Mouse (Mus musculus) limb, embryonic 12.5 days (tissue): ENCODE data around the gene Acp7. TPM values are rescaled to one million over a fixed set of nuclear protein-coding genes. Genes with fewer than 3 reads are reported as not detected.
"Not testable (repeated sequence)": the region's sequence is repeated elsewhere in the genome, so short reads cannot be mapped to it uniquely, and the experiment has no call there.

Source experiments
- ATAC-seq: fragments of 200-750 bp; cut with Nextera tagmentation; 2 replicates; pipeline ENCODE4 v1.8.0; 2017; ENCODE audit warnings: low read depth, moderate TSS enrichment; ENCODE audit not compliant: insufficient number of reproducible peaks, insufficient read depth, low FRiP score, low TSS enrichment
- H3K27ac ChIP-seq: fragments of 300-500 bp; sonication (generic); 2 replicates; pipeline ENCODE4 v1.5.1; 2016; ENCODE audit warnings: mild to moderate bottlenecking, moderate library complexity
- H3K27me3 ChIP-seq: fragments of 300-500 bp; sonication (generic); 2 replicates; pipeline ENCODE4 v1.6.1; 2016; ENCODE audit warnings: mild to moderate bottlenecking, moderate library complexity
- H3K36me3 ChIP-seq: fragments of 300-500 bp; sonication (generic); 2 replicates; pipeline ENCODE4 v1.6.1; 2016; ENCODE audit warnings: mild to moderate bottlenecking, moderate library complexity
- H3K4me1 ChIP-seq: fragments of 300-500 bp; sonication (generic); replicated peaks from 2 replicates; pipeline ENCODE4 v1.6.1; 2016
- H3K4me2 ChIP-seq: fragments of 300-500 bp; sonication (generic); 2 replicates; pipeline ENCODE4 v1.6.1; 2016; ENCODE audit warnings: mild to moderate bottlenecking, moderate library complexity
- H3K4me3 ChIP-seq: fragments of 300-500 bp; sonication (generic); replicated peaks from 2 replicates; pipeline ENCODE4 v1.5.1; 2016; ENCODE audit warnings: mild to moderate bottlenecking
- H3K9ac ChIP-seq: fragments of 300-500 bp; sonication (generic); replicated peaks from 2 replicates; pipeline ENCODE4 v1.6.1; 2016; ENCODE audit warnings: mild to moderate bottlenecking, moderate library complexity
- H3K9me3 ChIP-seq: fragments of 300-500 bp; sonication (generic); 2 replicates; pipeline ENCODE4 v1.6.1; 2016; ENCODE audit warnings: mild to moderate bottlenecking, moderate library complexity
- WGBS: fragments of 180-500 bp; shearing (Covaris S2); methylation state at CpG from one replicate; pipeline ENCODE4 v1.1.7; 2016; 5-methylcytosine and 5-hydroxymethylcytosine counted together
- polyA plus RNA-seq: library from polyadenylated mRNA; unstranded; fragments of >200 nt; fragmentation: Nextera tagmentation; extraction: Ambion mirVana; gene quantifications from 2 replicates; pipeline ENCODE4 v1.2.1, GENCODE M21; 2016

The Acp7 gene
- not detected in 2 replicates for polyA plus RNA-seq

GRCm38 (mm10) chr7:28631073-28631472 is at the start of gene Acp7:
Gene Acp7, minus strand, starts transcription at chr7:28631332.
- Histone ChIP-seq H3K27me3 (peaks cover 57% of the 10 kb centered on the region), H3K27ac (no peak within 1 kb of the TSS), H3K4me2 (peak within 1 kb of the TSS; percentile 49), H3K4me3 (peak within 1 kb of the TSS; percentile 29), H3K4me1 (peaks cover 10% of the 10 kb centered on the region), H3K9me3 (no peaks in the 10 kb centered on the region), H3K9ac (peak within 1 kb of the TSS; percentile 28; the same call in 1 of the 2 replicates), H3K36me3 (no peaks in the 10 kb centered on the region)
- 0 out of 2 replicates have a peak, but pooled peaks have one; percentile 37 for ATAC-seq
- 24% methylated on average over 10 of the region's 10 CpGs for WGBS

GRCm38 (mm10) chr7:28677624-28678023 is 46.5 kb upstream of the Acp7 start:
- WGBS, result 89% methylated on average over 8 of the region's 8 CpGs
- no peaks in the 10 kb centered on the region for H3K9me3 ChIP-seq
- no peaks in the 10 kb centered on the region for H3K27me3 ChIP-seq
- H3K9ac ChIP-seq, result no peak overlapping the region
- no peak overlapping the region for H3K4me3 ChIP-seq
- no peak for ATAC-seq
- H3K36me3 ChIP-seq, result no peaks in the 10 kb centered on the region
- no peak overlapping the region for H3K27ac ChIP-seq
- H3K4me2 ChIP-seq, result no peak overlapping the region
- no peaks in the 10 kb centered on the region for H3K4me1 ChIP-seq

DNA sequence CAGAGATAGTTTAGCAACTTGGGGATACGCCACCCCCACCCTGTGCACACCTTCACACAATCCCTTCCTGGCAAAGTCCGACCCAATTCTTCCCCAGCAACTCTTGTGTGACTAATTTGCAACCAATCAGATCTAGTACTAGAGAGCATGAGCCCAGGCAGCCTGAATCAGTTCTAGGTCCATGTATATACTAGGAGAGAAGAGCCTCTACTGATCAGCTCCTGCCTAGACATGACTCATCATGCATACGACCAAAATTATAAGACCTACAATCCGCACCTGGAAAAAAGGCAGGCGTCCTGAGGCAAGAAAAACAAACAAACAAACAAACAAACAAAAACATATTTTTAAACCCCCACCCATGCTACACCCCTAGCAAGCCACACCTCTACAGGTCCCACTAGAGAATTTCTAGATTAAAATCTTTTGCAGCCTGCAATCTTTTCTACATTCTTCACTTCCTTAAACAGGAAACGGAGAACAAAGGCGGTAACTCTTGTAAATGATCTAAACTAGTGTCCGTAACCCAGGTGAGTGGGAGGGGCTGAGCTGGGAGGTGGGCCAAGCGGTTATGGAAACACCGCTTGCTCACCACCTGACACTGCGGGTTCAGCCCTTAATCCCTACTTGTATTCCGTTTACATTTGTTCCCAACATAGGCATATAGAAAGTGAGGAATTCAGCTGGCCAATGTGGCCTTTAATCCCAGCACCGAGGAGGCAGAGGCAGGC is 45.8 kb upstream of the Acp7 start:
- no peaks in the 10 kb centered on the region for H3K4me1 ChIP-seq
- H3K4me3 ChIP-seq, result no peak overlapping the region
- no peak overlapping the region for H3K9ac ChIP-seq
- no peak for ATAC-seq
- no peak overlapping the region for H3K27ac ChIP-seq
- no peaks in the 10 kb centered on the region for H3K36me3 ChIP-seq
- no peak overlapping the region for H3K4me2 ChIP-seq
- WGBS, result 87% methylated on average over 13 of the region's 13 CpGs
- no peaks in the 10 kb centered on the region for H3K9me3 ChIP-seq
- no peaks in the 10 kb centered on the region for H3K27me3 ChIP-seq

- H3K9ac ChIP-seq, result no peak overlapping the region
- no peaks in the 10 kb centered on the region for H3K27me3 ChIP-seq
- no peaks in the 10 kb centered on the region for H3K36me3 ChIP-seq
- 43% methylated on average over 11 of the region's 11 CpGs for WGBS
- ATAC-seq, result no peak
- H3K4me1 ChIP-seq, result no peaks in the 10 kb centered on the region
- H3K4me3 ChIP-seq, result no peak overlapping the region
- no peak overlapping the region for H3K27ac ChIP-seq
- H3K9me3 ChIP-seq, result no peaks in the 10 kb centered on the region
- no peak overlapping the region for H3K4me2 ChIP-seq
These were observed 44.6 kb upstream of the Acp7 start for GRCm38 (mm10) chr7:28675746-28676145.

GRCm38 (mm10) chr7:28674994-28675393 is 43.9 kb upstream of the Acp7 start:
- H3K27me3 ChIP-seq, result no peaks in the 10 kb centered on the region
- no peak overlapping the region for H3K9ac ChIP-seq
- H3K4me3 ChIP-seq, result no peak overlapping the region
- no peak for ATAC-seq
- no peak overlapping the region for H3K4me2 ChIP-seq
- H3K4me1 ChIP-seq, result no peaks in the 10 kb centered on the region
- WGBS, result 77% methylated on average over 9 of the region's 9 CpGs
- no peak overlapping the region for H3K27ac ChIP-seq
- H3K9me3 ChIP-seq, result no peaks in the 10 kb centered on the region
- no peaks in the 10 kb centered on the region for H3K36me3 ChIP-seq

DNA sequence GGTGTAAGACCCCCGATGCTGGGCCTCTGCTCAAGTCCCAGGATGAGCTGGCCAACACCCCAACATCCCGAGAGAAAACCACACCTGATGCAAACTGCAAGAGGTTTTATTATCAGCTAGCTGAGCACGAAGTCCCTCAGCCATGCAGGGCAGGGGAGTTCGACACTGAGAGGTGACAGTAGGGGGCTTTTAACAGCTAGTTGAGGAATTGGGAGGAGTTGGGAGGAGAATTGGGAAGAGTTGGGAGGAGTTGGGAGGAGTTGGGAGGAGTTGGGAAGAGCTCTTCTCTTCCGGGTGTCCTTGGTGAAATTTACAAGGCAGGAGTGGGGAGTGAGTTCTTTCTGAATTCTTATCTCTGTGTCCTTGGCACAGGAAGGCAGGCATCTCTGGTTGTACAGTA is 41.7 kb upstream of the Acp7 start:
- not testable (repeated sequence) for H3K4me2 ChIP-seq, H3K27ac ChIP-seq, H3K4me1 ChIP-seq, H3K9ac ChIP-seq, H3K4me3 ChIP-seq, H3K36me3 ChIP-seq, ATAC-seq, H3K27me3 ChIP-seq, H3K9me3 ChIP-seq
- 65% methylated on average over 5 of the region's 5 CpGs for WGBS

GRCm38 (mm10) chr7:28672276-28672675 is 41.1 kb upstream of the Acp7 start:
- H3K9ac ChIP-seq, result no peak overlapping the region
- no peaks in the 10 kb centered on the region for H3K9me3 ChIP-seq
- H3K4me1 ChIP-seq, result no peaks in the 10 kb centered on the region
- no peaks in the 10 kb centered on the region for H3K36me3 ChIP-seq
- no peak overlapping the region for H3K27ac ChIP-seq
- H3K27me3 ChIP-seq, result no peaks in the 10 kb centered on the region
- no peak overlapping the region for H3K4me3 ChIP-seq
- no peak overlapping the region for H3K4me2 ChIP-seq
- WGBS, result 94% methylated on average over 5 of the region's 5 CpGs
- no peak for ATAC-seq

- H3K4me3 ChIP-seq, result no peak overlapping the region
- WGBS, result 62% methylated on average over 4 of the region's 4 CpGs
- no peaks in the 10 kb centered on the region for H3K36me3 ChIP-seq
- ATAC-seq, result no peak
- no peaks in the 10 kb centered on the region for H3K9me3 ChIP-seq
- no peak overlapping the region for H3K9ac ChIP-seq
- no peak overlapping the region for H3K27ac ChIP-seq
- no peaks in the 10 kb centered on the region for H3K27me3 ChIP-seq
- peaks cover 2% of the 10 kb centered on the region for H3K4me1 ChIP-seq
- H3K4me2 ChIP-seq, result no peak overlapping the region
These were observed 40.0 kb upstream of the Acp7 start for GRCm38 (mm10) chr7:28671172-28671571.

DNA sequence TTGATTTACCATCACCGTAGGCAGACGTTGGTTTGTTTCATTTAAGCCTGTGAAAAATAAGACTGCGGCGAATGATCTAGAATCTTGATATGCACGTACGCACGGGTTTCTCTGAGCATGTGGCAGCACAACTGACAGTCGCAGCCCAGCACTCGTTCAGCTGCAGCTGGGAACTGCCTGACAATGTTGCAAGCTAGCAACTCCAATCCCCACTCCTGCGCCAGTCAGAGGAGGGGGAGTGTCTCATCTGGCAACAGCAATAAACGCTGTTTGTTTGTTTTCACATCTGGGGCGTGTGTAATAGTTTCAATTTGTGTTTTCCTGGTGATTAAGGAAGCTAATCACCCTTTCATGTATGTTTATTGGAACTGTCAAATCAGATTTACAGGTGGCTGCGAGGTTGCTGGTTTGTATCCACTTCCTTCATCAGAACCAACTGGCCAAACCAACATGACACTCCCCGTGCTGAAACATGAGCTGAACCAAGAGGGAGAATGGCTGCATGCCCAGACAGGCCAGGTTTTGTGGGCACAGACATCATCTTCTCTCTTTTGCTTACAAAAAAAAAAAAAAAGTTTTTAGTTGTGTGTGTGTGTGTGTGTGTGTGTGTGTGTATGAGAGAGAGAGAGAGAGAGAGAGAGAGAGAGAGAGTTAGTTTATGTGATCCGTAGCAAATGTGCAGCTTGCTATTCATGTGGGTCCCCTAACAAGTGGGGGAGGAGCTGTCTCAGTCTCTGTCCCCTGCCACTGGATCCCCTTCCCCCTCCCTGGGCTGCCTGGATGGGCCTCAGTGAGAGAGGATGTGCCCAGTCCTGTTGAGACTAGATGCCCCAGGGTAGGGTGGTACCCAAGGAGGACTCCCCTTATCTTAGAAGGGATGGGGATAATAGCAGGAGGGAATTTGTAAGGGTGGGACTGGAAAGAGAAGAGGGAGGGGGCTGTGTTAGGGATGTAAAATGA is 34.8 kb upstream of the Acp7 start:
- WGBS, result 12% methylated on average over 15 of the region's 15 CpGs
- H3K4me3 ChIP-seq, result peak overlapping the region; percentile 12

GRCm38 (mm10) chr7:28656430-28656829 is 25.3 kb upstream of the Acp7 start:
- Histone ChIP-seq H3K27ac (no peak overlapping the region), H3K4me1 (no peaks in the 10 kb centered on the region), H3K9ac (no peak overlapping the region), H3K9me3 (no peaks in the 10 kb centered on the region), H3K4me3 (no peak overlapping the region), H3K36me3 (no peaks in the 10 kb centered on the region), H3K27me3 (no peaks in the 10 kb centered on the region), H3K4me2 (no peak overlapping the region)
- WGBS, result 77% methylated on average over 4 of the region's 4 CpGs
- no peak for ATAC-seq

More for the DNA sequence above, 34.8 kb upstream of the Acp7 start:
- no peak overlapping the region for H3K27ac ChIP-seq
- ATAC-seq, result no peak; the same call in 1 of the 2 replicates
- peaks cover 14% of the 10 kb centered on the region for H3K4me1 ChIP-seq
- 0 out of 2 replicates have a peak, but pooled peaks cover 3% of the 10 kb centered on the region for H3K9me3 ChIP-seq
- no peak overlapping the region for H3K9ac ChIP-seq
- no peaks in the 10 kb centered on the region for H3K36me3 ChIP-seq
- 0 out of 2 replicates have a peak, but pooled peaks cover 2% of the 10 kb centered on the region for H3K27me3 ChIP-seq
- H3K4me2 ChIP-seq, result peak overlapping the region; percentile 53

- Histone ChIP-seq H3K4me3 (no peak overlapping the region), H3K4me2 (no peak overlapping the region), H3K9ac (no peak overlapping the region), H3K27me3 (no peaks in the 10 kb centered on the region), H3K36me3 (no peaks in the 10 kb centered on the region), H3K9me3 (no peaks in the 10 kb centered on the region), H3K27ac (no peak overlapping the region), H3K4me1 (no peaks in the 10 kb centered on the region)
- no peak for ATAC-seq
- WGBS, result 89% methylated on average over 2 of the region's 2 CpGs
These were observed 20.0 kb upstream of the Acp7 start for GRCm38 (mm10) chr7:28651157-28651556.
